Mouse (Mus musculus) MEL (cell line): ENCODE measurements around the gene Hilpda. TPM values are rescaled to one million over a fixed set of nuclear protein-coding genes. Genes with fewer than 3 reads are reported as not detected.
A peak's percentile ranks its signal among the peaks of the same experiment; 100 is the strongest.

Source experiments
- DNase-seq: peaks from one replicate; pipeline ENCODE4 v3.0.0; 2011; ENCODE audit warnings: low read depth, low spot score
- H3K27ac ChIP-seq: 2 replicates; pipeline ENCODE4 v1.5.1; 2012; ENCODE audit warnings: low read depth, mild to moderate bottlenecking, control low read depth, low read length, moderate library complexity; ENCODE audit not compliant: control insufficient read depth
- H3K27me3 ChIP-seq, 2 experiments: fragments of 150-350 bp in 1 of 2; sonication (generic) in 1 of 2; 2 replicates each; pipeline ENCODE4 v1.6.1; 2012; ENCODE audit warnings: low read length in 2 of 2, mild to moderate bottlenecking in 2 of 2, improper control_type of control experiment in 1 of 2, moderate library complexity in 1 of 2; ENCODE audit not compliant: insufficient read depth in 2 of 2, control insufficient read depth in 1 of 2
- H3K36me3 ChIP-seq, 2 experiments: 2 replicates each; pipeline ENCODE4 v1.6.1; 2012 to 2014; ENCODE audit warnings: low read length in 2 of 2, improper control_type of control experiment in 1 of 2, inconsistent platforms in 1 of 2, mild to moderate bottlenecking in 1 of 2; ENCODE audit not compliant: insufficient read depth in 2 of 2, control insufficient read depth in 1 of 2
- H3K4me1 ChIP-seq, 2 experiments: fragments of 150-350 bp in 1 of 2; sonication (generic) in 1 of 2; 2 replicates each; pipeline ENCODE4 v1.6.1; 2012; ENCODE audit warnings: low read length in 2 of 2, improper control_type of control experiment in 1 of 2, mild to moderate bottlenecking in 1 of 2; ENCODE audit not compliant: insufficient read depth in 2 of 2, control insufficient read depth in 1 of 2
- H3K4me3 ChIP-seq, 2 experiments: fragments of 150-350 bp in 1 of 2; sonication (generic) in 1 of 2; 2 replicates each; pipeline ENCODE4 v1.5.1; 2012; ENCODE audit warnings: low read depth in 2 of 2, low read length in 2 of 2, mild to moderate bottlenecking in 2 of 2, moderate library complexity in 2 of 2, control low read depth in 1 of 2, improper control_type of control experiment in 1 of 2; ENCODE audit not compliant: control insufficient read depth in 1 of 2, insufficient read depth in 1 of 2
- H3K79me2 ChIP-seq: 2 replicates; pipeline ENCODE4 v1.6.1; 2012; ENCODE audit warnings: mild to moderate bottlenecking, low read length, moderate library complexity; ENCODE audit not compliant: control insufficient read depth, poor library complexity, insufficient read depth
- H3K9ac ChIP-seq: 2 replicates; pipeline ENCODE4 v1.6.1; 2012; ENCODE audit warnings: low read depth, mild to moderate bottlenecking, control low read depth, low read length, moderate library complexity; ENCODE audit not compliant: control insufficient read depth, poor library complexity, severe bottlenecking
- H3K9me3 ChIP-seq: fragments of 150-350 bp; sonication (generic); replicated peaks from 2 replicates; pipeline ENCODE4 v1.6.1; 2012; ENCODE audit warnings: mild to moderate bottlenecking, low read length, improper control_type of control experiment, moderate library complexity; ENCODE audit not compliant: insufficient read depth
- BHLHE40 ChIP-seq: IDR thresholded peaks from 2 replicates; pipeline ENCODE4 v1.6.1; 2012; ENCODE audit warnings: low read depth, mild to moderate bottlenecking, inconsistent platforms, low read length, improper control_type of control experiment, borderline replicate concordance
- CHD1 ChIP-seq: IDR thresholded peaks from 2 replicates; pipeline ENCODE4 v1.6.1; 2012; ENCODE audit warnings: low read depth, mild to moderate bottlenecking, inconsistent platforms, low read length, improper control_type of control experiment
- ETS1 ChIP-seq: IDR thresholded peaks from 2 replicates; pipeline ENCODE4 v1.6.1; 2012; ENCODE audit warnings: low read depth, mild to moderate bottlenecking, inconsistent platforms, low read length, improper control_type of control experiment, moderate library complexity
- KAT2A ChIP-seq: conservative IDR thresholded peaks from 2 replicates; pipeline ENCODE4 v1.6.1; 2012; ENCODE audit warnings: low read depth, low read length, improper control_type of control experiment, inconsistent platforms
- MAX ChIP-seq: IDR thresholded peaks from 2 replicates; pipeline ENCODE4 v1.6.1; 2011; ENCODE audit warnings: low read length, improper control_type of control experiment
- MEF2A ChIP-seq: IDR thresholded peaks from 2 replicates; pipeline ENCODE4 v1.6.1; 2014; ENCODE audit warnings: low read depth, mild to moderate bottlenecking, inconsistent platforms, low read length, improper control_type of control experiment; ENCODE audit not compliant: poor library complexity, insufficient replicate concordance, severe bottlenecking; ENCODE audit errors: extremely low read depth
- MYB ChIP-seq: IDR thresholded peaks from 2 replicates; pipeline ENCODE4 v1.6.1; 2011; ENCODE audit warnings: mild to moderate bottlenecking, low read depth, low read length, improper control_type of control experiment
- MYC ChIP-seq: IDR thresholded peaks from 2 replicates; pipeline ENCODE4 v1.6.1; 2011; ENCODE audit warnings: low read depth, mild to moderate bottlenecking, low read length, improper control_type of control experiment, moderate library complexity
- NELFE ChIP-seq: IDR thresholded peaks from 2 replicates; pipeline ENCODE4 v1.6.1; 2011; ENCODE audit warnings: low read depth, low read length, improper control_type of control experiment
- NRF1 ChIP-seq: IDR thresholded peaks from 2 replicates; pipeline ENCODE4 v1.6.1; 2014; ENCODE audit warnings: low read depth, mild to moderate bottlenecking, inconsistent platforms, low read length, improper control_type of control experiment, moderate library complexity; ENCODE audit not compliant: poor library complexity, insufficient read depth, severe bottlenecking
- POLR2AphosphoS5 ChIP-seq: IDR thresholded peaks from 2 replicates; pipeline ENCODE4 v1.6.1; 2012; ENCODE audit warnings: low read depth, borderline replicate concordance, mild to moderate bottlenecking, inconsistent platforms, low read length, moderate library complexity, mixed read lengths
- RCOR1 ChIP-seq: IDR thresholded peaks from 2 replicates; pipeline ENCODE4 v1.6.1; 2012; ENCODE audit warnings: low read depth, mild to moderate bottlenecking, inconsistent platforms, low read length, improper control_type of control experiment
- SIN3A ChIP-seq: IDR thresholded peaks from 2 replicates; pipeline ENCODE4 v1.6.1; 2012; ENCODE audit warnings: low read length, improper control_type of control experiment, inconsistent platforms
- SMC3 ChIP-seq: IDR thresholded peaks from 2 replicates; pipeline ENCODE4 v1.6.1; 2011; ENCODE audit warnings: low read depth, low read length, improper control_type of control experiment
- TAL1 ChIP-seq: IDR thresholded peaks from 2 replicates; pipeline ENCODE4 v1.6.1; 2012; ENCODE audit warnings: mild to moderate bottlenecking, inconsistent platforms, low read length, moderate library complexity, mixed read lengths
- TCF12 ChIP-seq: IDR thresholded peaks from 2 replicates; pipeline ENCODE4 v1.6.1; 2014; ENCODE audit warnings: low read depth, mild to moderate bottlenecking, inconsistent platforms, low read length, improper control_type of control experiment, moderate library complexity
- UBTF ChIP-seq: IDR thresholded peaks from 2 replicates; pipeline ENCODE4 v1.6.1; 2012; ENCODE audit warnings: low read depth, mild to moderate bottlenecking, inconsistent platforms, low read length, improper control_type of control experiment, moderate library complexity, borderline replicate concordance; ENCODE audit not compliant: insufficient read depth
- USF2 ChIP-seq, 2 experiments: IDR thresholded peaks; 2 replicates each; pipeline ENCODE4 v1.6.1; 2011 to 2012; ENCODE audit warnings: improper control_type of control experiment in 2 of 2, low read length in 2 of 2, borderline replicate concordance in 1 of 2, inconsistent platforms in 1 of 2, low read depth in 1 of 2, mild to moderate bottlenecking in 1 of 2; ENCODE audit not compliant: insufficient read depth in 1 of 2
- ZKSCAN1 ChIP-seq: IDR thresholded peaks from 2 replicates; pipeline ENCODE4 v1.6.1; 2012; ENCODE audit warnings: low read depth, mild to moderate bottlenecking, inconsistent platforms, low read length, improper control_type of control experiment, moderate library complexity
- polyA plus RNA-seq, 2 experiments: library from polyadenylated mRNA; stranded (reverse) in 1 of 2; unstranded in 1 of 2; fragments of >175 nt in 1 of 2; fragments of >200 nt in 1 of 2; gene quantifications; 2 replicates each; pipeline versions ENCODE4 v1.2.1 to v1.2.4; 2012; ENCODE audit warnings: low replicate concordance in 2 of 2, low read depth in 1 of 2; ENCODE audit not compliant: insufficient read length in 2 of 2, insufficient read depth in 1 of 2, missing spikeins in 1 of 2
- total RNA-seq: library from RNA; depleted of rRNA; stranded (reverse); fragments of 300-350 nt; gene quantifications from 2 replicates; pipeline ENCODE4 v1.2.3, GENCODE M21; 2012

Hilpda gene
- total and polyA plus RNA-seq, 3 experiments: 17.0 to 18.1 TPM; not detected in 1

DNA sequence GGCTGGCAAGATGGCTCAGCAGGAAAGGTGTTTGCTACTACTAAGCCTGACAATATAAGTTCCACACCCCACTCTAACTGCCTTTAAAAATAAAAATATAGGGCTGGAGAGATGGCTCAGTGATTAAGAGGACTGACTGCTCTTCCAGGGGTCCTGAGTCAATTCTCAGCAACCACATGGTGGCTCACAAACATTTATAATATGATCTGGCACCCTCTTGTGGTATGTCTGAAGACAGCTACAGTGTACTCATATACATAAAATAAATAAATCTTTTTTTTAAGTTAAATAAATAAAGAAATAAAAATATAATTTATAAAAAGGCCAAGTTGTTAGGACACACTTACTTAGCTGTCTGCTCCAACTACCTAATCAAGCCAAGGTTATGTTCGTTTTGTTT is 30.0 kb upstream of the Hilpda start (continued):
- TF ChIP-seq MYC: peak; percentile 82; the same call in 1 of the 2 replicates
- no peak for TF ChIP-seq MAX
- no peak for TF ChIP-seq NRF1
- no peak for TF ChIP-seq USF2 (IDR thresholded peaks at IDR 0.05; ENCODE audit: borderline replicate concordance in 1 of 2, insufficient read depth in 1 of 2, low read depth in 1 of 2, low read length in 2 of 2)
- TF ChIP-seq SIN3A: no peak
- no peak for TF ChIP-seq TCF12

DNA sequence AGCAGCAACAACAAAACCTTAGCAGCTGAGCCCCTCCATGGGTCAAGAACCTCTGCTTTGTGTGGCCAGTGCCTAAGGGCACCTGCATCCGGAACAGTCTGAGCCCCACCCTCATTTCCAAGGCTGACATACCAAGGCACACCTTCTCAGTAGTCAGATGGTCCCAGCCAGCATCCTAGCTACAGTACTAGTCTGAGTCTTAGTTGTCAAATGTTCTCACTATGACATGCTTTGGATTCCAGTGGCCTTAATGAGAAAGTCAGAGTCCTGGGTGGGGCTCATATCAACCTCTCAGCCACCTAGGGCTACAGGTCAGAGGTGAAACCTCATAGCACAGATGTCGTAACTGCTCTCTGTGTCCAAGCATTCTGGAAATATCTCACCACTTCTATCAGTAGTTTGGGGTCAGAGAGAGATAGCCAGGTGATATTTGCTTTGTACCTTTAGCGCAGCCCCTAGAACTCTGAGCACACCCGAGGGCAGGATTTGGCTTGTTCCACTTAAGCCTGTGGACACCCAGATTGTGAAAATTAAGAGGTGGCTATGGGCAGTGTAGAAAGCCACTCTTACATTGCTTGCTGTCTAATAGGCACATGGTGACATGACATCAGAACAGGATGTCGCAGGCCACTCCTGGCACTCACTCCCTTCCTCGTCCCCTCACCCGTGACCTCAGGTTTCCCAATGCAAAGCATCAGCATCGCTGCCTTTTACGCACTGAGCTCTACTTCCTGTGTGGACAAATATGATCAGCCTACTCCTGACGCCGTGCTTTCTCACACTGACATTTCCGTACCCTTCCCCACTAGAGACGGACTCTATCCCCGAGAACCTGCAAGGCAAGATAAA is 26.8 kb upstream of the Hilpda start:
- H3K27ac ChIP-seq: no peak overlapping the region

DNA sequence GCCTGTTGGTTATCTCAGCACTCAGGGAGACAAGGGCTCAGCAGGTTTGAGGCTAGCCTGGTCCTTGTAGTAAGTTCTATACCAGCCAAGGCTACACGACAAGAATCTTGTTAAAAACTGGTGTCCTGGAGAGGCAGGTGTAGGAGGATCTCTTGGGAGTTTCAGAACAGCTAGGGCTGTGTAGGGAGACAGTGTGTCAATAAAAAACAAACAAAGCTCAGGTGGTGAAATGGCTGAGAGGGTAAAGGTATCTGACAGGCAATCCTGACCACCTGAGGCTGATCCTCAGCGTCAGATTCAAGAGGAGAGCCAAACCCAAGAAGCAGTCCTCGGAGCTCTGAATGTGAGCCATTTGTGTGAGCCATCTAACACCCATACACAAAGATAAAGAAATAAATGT is 26.1 kb upstream of the Hilpda start:
- no peak overlapping the region for H3K9ac ChIP-seq
- TF ChIP-seq MEF2A (no peak), NELFE (no peak), UBTF (no peak), SMC3 (no peak), ETS1 (no peak), POLR2AphosphoS5 (no peak)
- TF ChIP-seq, all 39 proteins: peak for 0
- no peak for DNase-seq
- Histone ChIP-seq H3K27ac (no peak overlapping the region), H3K27me3 (peaks cover 22% of the 10 kb centered on the region in 2 experiments), H3K9me3 (no peaks in the 10 kb centered on the region), H3K79me2 (no peaks in the 10 kb centered on the region), H3K4me1 (no peaks in the 10 kb centered on the region), H3K36me3 (no peaks in the 10 kb centered on the region), H3K4me3 (no peak overlapping the region)

More for the DNA sequence above, 26.8 kb upstream of the Hilpda start:
- Histone ChIP-seq H3K9ac (no peak overlapping the region), H3K4me3 (no peak overlapping the region), H3K4me1 (no peaks in the 10 kb centered on the region), H3K9me3 (no peaks in the 10 kb centered on the region), H3K79me2 (no peaks in the 10 kb centered on the region), H3K27me3 (peaks cover 20 to 22% of the 10 kb centered on the region in 2 experiments), H3K36me3 (no peaks in the 10 kb centered on the region)
- TF ChIP-seq ETS1 (no peak), MYB (no peak), TAL1 (no peak; the same call in 1 of the 2 replicates), CHD1 (no peak), MEF2A (no peak), BHLHE40 (no peak), ZKSCAN1 (no peak), RCOR1 (no peak), SMC3 (no peak), KAT2A (no peak)
- no peak for DNase-seq
